In the genomic region with DNA sequence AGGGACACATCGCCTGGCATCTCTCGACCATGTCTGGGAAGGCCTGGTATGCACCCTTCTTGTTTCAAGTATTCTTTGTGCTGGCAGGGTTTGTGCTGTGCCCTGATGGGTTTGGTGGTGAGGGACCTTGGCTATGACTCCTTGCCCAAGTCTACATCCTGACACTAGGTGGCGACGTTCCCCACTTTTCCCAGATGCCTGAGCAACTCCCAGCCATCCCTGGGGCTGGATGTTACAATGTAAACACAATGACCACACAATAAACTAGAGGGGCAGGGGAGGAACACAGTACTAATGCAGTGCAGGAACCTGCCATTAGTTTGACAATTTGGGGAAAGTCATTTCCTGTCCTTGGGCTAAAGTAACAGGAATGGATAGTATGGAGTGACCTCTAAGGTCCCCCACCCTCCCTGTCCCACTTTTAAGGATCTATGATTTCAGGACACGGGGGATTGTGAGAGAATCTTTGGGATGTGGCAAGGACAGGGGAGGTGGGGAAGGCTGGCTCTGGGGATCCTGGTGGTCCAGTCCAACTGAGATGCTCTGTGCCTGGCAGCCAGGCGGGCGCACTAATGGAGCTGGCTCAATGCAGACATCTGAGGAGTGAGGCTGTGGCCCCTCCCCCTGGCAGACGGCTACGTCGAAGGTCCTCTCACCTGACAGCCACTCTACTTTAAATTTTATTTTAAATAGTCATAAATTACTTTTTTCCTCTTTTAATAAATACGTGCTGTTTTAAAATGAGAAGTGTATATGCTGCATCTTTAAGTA, we compare ENCODE assay signal across 8 mouse cellular contexts.
DNase-seq lines count a peak whose midpoint lies in the region; ATAC-seq and TF ChIP-seq lines count a peak whose summit lies in the region.

No protein-coding gene starts in this region.

- no peak for TF ChIP-seq POLR2A in embryonic fibroblast, embryonic 13.5 days (IDR thresholded peaks at IDR 0.05; ENCODE audit: low read depth, low read length)

- H3K4me3 ChIP-seq in embryonic fibroblast, embryonic 13.5 days (ENCODE audit: insufficient read depth, low read length) = no peak overlapping the region
- no peak overlapping the region for H3K4me3 ChIP-seq in lung, postnatal 0 days (ENCODE audit: low read depth, low read length)

- no peaks in the 10 kb centered on the region for H3K27me3 ChIP-seq in lung, postnatal 0 days (replicated peaks; ENCODE audit: insufficient read depth, low read length)

- no peak overlapping the region for H3K27ac ChIP-seq in embryonic fibroblast, embryonic 13.5 days (ENCODE audit: insufficient read depth, low read length)
- H3K27ac ChIP-seq in lung, postnatal 0 days (ENCODE audit: low read length) = no peak overlapping the region

- no peak overlapping the region for H3K9ac ChIP-seq in lung, postnatal 0 days (replicated peaks; ENCODE audit: low read depth)

- no peak overlapping the region for H3K4me2 ChIP-seq in lung, postnatal 0 days (replicated peaks; ENCODE audit: low read depth, low read length)

- peaks cover 28% of the 10 kb centered on the region for H3K36me3 ChIP-seq in lung, postnatal 0 days (ENCODE audit: insufficient read depth, low read length)

- TF ChIP-seq CTCF in embryonic fibroblast, embryonic 13.5 days (IDR thresholded peaks at IDR 0.05; ENCODE audit: borderline replicate concordance, insufficient read depth, low read length) = peak; percentile 90; the same call in 1 of the 2 replicates
- peak; percentile 92 for TF ChIP-seq CTCF in lung, postnatal 0 days (IDR thresholded peaks at IDR 0.05)

- 45% methylated on average over 11 of the region's 11 CpGs for WGBS in lung, postnatal 0 days

- DNase-seq in MN1 (ENCODE audit: low spot score) = peak; percentile 84
- peak; percentile 91 for DNase-seq in brain, adult 2 months (ENCODE audit: low read depth, low spot score)
- DNase-seq in heart, postnatal 4 days = peak; percentile 87
- peak; percentile 80 for DNase-seq in layer of hippocampus, adult 11-12 months (ENCODE audit: low spot score)
- peak; percentile 87 for DNase-seq in lung, postnatal 0 days (ENCODE audit: low spot score)
- peak; percentile 34 for DNase-seq in retina, adult 2 months (ENCODE audit: low read depth, low spot score)
- DNase-seq in spleen, postnatal 36 days (ENCODE audit: low spot score in 2 of 2) = no peak

- ATAC-seq in lung, postnatal 0 days = peak; percentile 80

- H3K4me1 ChIP-seq in embryonic fibroblast, embryonic 13.5 days (ENCODE audit: control insufficient read depth, insufficient read depth, low read length) = no peaks in the 10 kb centered on the region
- no peaks in the 10 kb centered on the region for H3K4me1 ChIP-seq in lung, postnatal 0 days (ENCODE audit: insufficient read depth, low read depth, low read length)

- no peaks in the 10 kb centered on the region for H3K9me3 ChIP-seq in lung, postnatal 0 days (ENCODE audit: low read length)

- no peak for TF ChIP-seq EP300 in lung, postnatal 0 days (IDR thresholded peaks at IDR 0.05)

Comparison
In these comparisons a context has a peak if more than half of its experiments do, and no peak if none do; other contexts are left out.
1. DNase-seq: peak in MN1 (single experiment), brain, adult 2 months (single experiment), heart, postnatal 4 days (single experiment), layer of hippocampus, adult 11-12 months (single experiment), lung, postnatal 0 days (single experiment) and retina, adult 2 months (single experiment); none in spleen, postnatal 36 days (0 of 2).